24 mouse cellular contexts compared by ENCODE assay signal in genomic region chr17:25480152-25480551, GRCm38 (mm10). TPM values are rescaled to one million over a fixed set of nuclear protein-coding genes. Genes with fewer than 3 reads are reported as not detected.
"Had no signal": no experiment of that assay in that cellular context is flagged by ENCODE, and none has a peak within 500 bp of the region (broad histone marks: within the 10 kb centered on the region; RNA-seq: fewer than 3 reads in every experiment).

No protein-coding gene starts in this region.

- H3K9me3 ChIP-seq: midbrain, embryonic 10.5 days; midbrain, embryonic 12.5 days; neural tube, embryonic 13.5 days; neural tube, embryonic 15.5 days had no signal

- DNase-seq: lung, embryonic 14.5 days; lung, postnatal 10 days; lung, postnatal 4 days; midbrain, embryonic 14.5 days; retina, postnatal 1 day; right cerebral cortex, adult 18-20 months; right cerebral cortex, postnatal 25 days; right cerebral cortex, postnatal 4 days; spleen, adult 18-20 months; thymus, adult 18-20 months; thymus, postnatal 14 days; thymus, postnatal 36 days had no signal

- H3K27ac ChIP-seq: midbrain, embryonic 10.5 days; midbrain, embryonic 12.5 days; neural tube, embryonic 13.5 days; neural tube, embryonic 15.5 days had no signal

- ATAC-seq: midbrain, embryonic 16.5 days had no signal

- H3K4me1 ChIP-seq: neural tube, embryonic 13.5 days; neural tube, embryonic 15.5 days had no signal

- H3K9ac ChIP-seq: lung, embryonic 14.5 days; midbrain, embryonic 12.5 days; neural tube, embryonic 13.5 days; neural tube, embryonic 15.5 days had no signal

- H3K4me3 ChIP-seq: midbrain, embryonic 10.5 days; midbrain, embryonic 12.5 days; myocyte; neural tube, embryonic 13.5 days; neural tube, embryonic 15.5 days had no signal

- H3K4me2 ChIP-seq: lung, embryonic 14.5 days; midbrain, embryonic 12.5 days; neural tube, embryonic 13.5 days; neural tube, embryonic 15.5 days had no signal

- H3K36me3 ChIP-seq: midbrain, embryonic 10.5 days; midbrain, embryonic 12.5 days; neural tube, embryonic 13.5 days; neural tube, embryonic 15.5 days had no signal

RNA-seq across cellular contexts. Expression of gene Sstr5, which starts 16.9 kb away (rescaled TPM):
- total RNA-seq: megakaryocyte, adult 5-6 weeks; megakaryocyte-erythroid progenitor cell, adult 5-6 weeks had no signal
- polyA plus RNA-seq: lung, embryonic 14.5 days; midbrain, embryonic 10.5 days; myocyte; neural tube, embryonic 11.5 days; stomach, embryonic 14.5 days had no signal

RNA-seq across cellular contexts. Expression of gene Tekt4, which starts 25.7 kb away (rescaled TPM):
- total RNA-seq: megakaryocyte, adult 5-6 weeks; megakaryocyte-erythroid progenitor cell, adult 5-6 weeks had no signal
- polyA plus RNA-seq: myocyte; small intestine, adult 2 months; stomach, embryonic 14.5 days; stomach, embryonic 16.5 days had no signal

RNA-seq across cellular contexts. Expression of gene Cacna1h, which starts 46.6 kb away (rescaled TPM):
- total RNA-seq: megakaryocyte, adult 5-6 weeks had no signal
